Mouse (Mus musculus) inflammation-experienced regulatory T-cells (primary cell): ENCODE measurements around the gene D10Jhu81e. TPM values are rescaled to one million over a fixed set of nuclear protein-coding genes. Genes with fewer than 3 reads are reported as not detected.

Source experiments
- polyA plus RNA-seq, 2 experiments: library from polyadenylated mRNA; unstranded; fragments of 100-300 nt; shearing (Covaris generic); gene quantifications; one replicate each; pipeline ENCODE4 v1.2.1; 2017

Gene D10Jhu81e
- 10 to 100 TPM; 70.2 to 76.7 TPM for polyA plus RNA-seq

DNA sequence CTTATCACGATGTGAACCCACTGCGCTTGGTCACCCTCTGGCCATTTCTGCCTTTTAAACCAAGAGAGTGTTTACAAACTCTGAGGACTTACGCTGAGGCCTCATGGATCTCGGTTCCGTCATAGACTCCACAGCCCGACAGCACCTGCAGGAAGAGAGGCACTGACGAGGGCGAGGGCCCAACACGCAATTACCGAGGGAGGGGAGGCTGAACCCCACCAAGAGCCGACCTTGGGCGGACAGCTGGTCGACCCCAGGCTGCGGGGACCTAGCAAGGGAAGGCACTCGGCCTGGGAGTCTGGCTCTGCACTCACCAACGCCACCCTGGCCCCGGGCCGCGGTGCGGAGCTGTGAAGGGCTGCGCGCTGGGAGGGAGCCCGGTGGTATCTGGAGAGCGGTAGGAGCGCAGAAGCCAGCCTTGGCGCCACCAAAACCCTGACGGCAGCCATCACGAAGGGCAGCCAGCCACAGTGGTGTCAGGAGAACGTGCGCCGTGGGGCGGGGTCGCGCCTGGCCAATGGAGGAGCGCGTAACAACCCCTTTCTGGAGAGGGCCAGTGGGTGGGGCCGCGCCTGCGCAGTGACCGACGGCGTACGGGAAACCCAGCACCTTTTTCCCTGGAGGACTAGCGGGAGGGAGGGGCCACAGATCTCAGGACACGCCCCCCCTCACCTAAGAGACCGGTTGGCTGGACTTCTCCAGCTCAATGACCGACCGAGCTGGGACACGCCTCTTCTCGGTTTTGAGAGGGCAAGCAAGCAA, at the start of gene D10Jhu81e:
Gene D10Jhu81e (minus strand): TSS at position 502 of the 762 bp plus-strand sequence.

DNA sequence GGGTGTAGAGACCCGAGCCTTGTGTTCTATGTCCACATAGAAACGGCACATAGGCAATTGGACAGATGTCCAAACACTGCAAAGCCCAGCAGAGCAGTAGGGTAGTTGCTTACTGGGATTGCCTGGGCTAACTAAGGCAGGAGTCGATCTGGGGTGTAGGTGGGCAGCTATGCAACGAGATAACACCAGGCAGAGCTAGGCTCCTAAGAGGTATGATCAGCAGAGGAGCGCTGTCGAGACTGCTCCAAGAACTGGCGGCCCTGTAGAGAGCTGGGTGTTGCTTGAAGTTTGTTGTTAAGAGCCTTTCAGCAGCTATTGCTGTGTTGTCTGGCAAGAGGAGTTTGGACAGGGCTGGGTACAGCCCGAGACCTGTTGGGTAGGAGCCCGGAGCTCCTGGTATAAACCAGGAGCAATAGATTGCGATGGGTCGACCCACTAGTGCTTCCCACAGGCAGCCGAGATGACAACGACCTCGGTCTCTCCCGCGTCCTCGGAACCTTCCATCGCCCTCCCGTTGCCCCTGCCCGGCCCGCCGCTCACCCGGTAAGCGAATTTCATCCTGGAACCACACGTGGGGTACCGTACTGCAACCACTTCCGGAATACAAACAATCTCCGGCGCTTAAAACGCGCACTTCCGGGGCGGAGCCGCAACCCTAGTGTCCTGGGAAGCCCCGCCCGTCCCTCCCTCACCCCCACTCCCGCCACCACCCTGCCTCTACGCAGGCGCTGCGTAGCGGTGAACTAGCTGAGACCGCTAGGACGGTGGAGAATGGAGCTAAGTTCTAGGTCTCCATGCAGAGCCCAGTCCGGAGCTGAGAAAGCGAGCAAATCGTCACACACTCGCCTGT, 15.2 kb upstream of the D10Jhu81e start, which contains the start of gene Pwp2:
Gene Pwp2 (minus strand): TSS at position 619 of the 850 bp plus-strand sequence.

Other genes with a start within 250 kb of the D10Jhu81e start
- gene Trpm2, start 199.2 kb downstream of the D10Jhu81e start, polyA plus RNA-seq, result 1 to 10 TPM; 1.0 to 1.3 TPM
- gene 1810043G02Rik, start 191.3 kb downstream of the D10Jhu81e start, polyA plus RNA-seq, result 10 to 100 TPM in 1 of 2 experiments, 1 to 10 TPM in 1; 7.9 to 10.6 TPM
- gene Pfkl, start 159.7 kb downstream of the D10Jhu81e start, polyA plus RNA-seq, result 10 to 100 TPM; 62.7 to 87.7 TPM
- 1 to 10 TPM in 1 of 2 experiments, under 1 TPM in 1; 0.37 to 1.2 TPM for gene Dnmt3l, start 127.8 kb downstream of the D10Jhu81e start, polyA plus RNA-seq
- 1 to 10 TPM in 1 of 2 experiments, not detected in 1; 1.2 TPM for gene Aire, start 126.2 kb downstream of the D10Jhu81e start, polyA plus RNA-seq
- gene Icosl, start 100.5 kb downstream of the D10Jhu81e start, polyA plus RNA-seq, result 10 to 100 TPM in 1 of 2 experiments, 1 to 10 TPM in 1; 9.1 to 14.1 TPM
- 10 to 100 TPM; 25.8 to 32.1 TPM for gene Pwp2, start 15.4 kb upstream of the D10Jhu81e start, polyA plus RNA-seq
- gene Trappc10, start 74.9 kb upstream of the D10Jhu81e start, polyA plus RNA-seq, result 10 to 100 TPM; 37.7 to 41.0 TPM
- gene Agpat3, start 182.7 kb upstream of the D10Jhu81e start, polyA plus RNA-seq, result 100 to 1,000 TPM; 165 to 182 TPM
- 100 to 1,000 TPM; 282 to 328 TPM for gene Rrp1, start 243.3 kb upstream of the D10Jhu81e start, polyA plus RNA-seq